Mouse (Mus musculus) frontal cortex, adult (tissue): ENCODE data around the gene Pisd.
"Not testable (repeated sequence)": the region's sequence is repeated elsewhere in the genome, so short reads cannot be mapped to it uniquely, and the experiment has no call there.

Experiments
- ATAC-seq: cut with Nextera tagmentation; 2 replicates; pipeline ENCODE4 v1.9.2; 2017; ENCODE audit warnings: mild to moderate bottlenecking, moderate library complexity, mixed read lengths; ENCODE audit not compliant: low TSS enrichment

Pisd gene

DNA sequence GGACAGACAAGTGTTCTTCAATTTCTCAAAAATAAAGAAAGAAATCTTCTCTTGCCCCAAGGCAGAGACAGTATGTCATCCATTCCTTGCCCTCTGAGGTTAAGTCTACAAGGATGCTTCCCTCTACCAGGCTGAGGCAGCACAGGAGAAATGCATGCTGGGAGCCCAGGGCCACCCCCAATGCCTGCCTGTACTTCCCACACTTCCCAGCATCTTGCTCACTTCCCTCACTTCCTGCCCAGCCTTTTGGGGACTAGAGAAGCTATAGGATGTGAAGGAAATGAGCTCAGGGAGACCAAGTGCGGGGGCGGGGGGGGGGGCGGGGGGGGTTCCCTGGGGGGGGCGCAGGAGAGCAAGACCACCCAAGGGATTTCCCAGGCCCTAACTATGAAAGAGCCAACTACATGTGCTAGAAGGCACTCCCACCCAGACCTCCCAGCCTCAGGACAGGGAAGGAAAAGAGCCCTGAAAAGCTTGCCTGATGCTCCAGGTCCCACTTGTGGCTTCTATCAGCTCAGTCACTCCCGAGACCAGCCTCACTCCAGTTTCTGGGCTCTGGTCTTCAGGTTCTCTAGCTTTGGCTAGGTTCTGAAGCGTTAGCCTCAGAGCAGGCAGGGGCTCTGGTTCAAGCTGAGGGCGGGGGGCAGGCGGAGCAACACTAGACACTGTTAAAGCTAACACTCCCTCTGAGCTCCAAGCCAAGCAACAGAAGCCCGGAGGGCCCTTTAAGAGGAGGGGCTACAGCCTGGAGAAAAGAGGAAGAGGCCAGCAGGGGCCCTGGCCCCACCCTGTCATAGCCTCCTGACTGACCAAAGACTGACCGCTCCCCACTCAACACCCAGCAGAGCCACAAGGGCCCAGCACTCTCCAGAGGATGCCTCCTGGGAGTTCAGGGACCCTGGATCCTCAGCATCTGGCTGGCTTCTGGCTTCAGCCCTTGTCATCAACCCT, 39.5 kb downstream of the Pisd start:
- peak; percentile 22; the same call in 1 of the 2 replicates for ATAC-seq

DNA sequence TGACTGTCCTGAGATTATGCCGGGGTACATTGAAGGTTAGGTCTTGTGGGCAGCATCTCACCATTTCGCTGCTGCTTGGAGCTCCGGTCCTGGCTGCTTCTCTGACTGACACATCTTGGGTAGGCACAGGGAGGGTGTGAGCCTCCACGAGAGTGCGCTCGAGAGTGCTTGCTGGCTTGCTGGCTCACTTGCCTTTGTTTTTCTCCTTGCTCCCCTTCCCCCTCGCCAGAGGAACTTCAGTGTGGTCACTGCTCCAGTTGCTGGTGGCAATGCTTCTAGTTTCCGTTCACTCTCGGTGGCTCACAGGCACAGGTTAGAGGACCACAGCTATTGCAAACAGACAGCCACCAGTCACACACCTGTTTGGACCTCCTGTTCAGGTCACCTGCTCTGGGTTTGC, 43.3 kb downstream of the Pisd start:
- peak; percentile 71 for ATAC-seq

DNA sequence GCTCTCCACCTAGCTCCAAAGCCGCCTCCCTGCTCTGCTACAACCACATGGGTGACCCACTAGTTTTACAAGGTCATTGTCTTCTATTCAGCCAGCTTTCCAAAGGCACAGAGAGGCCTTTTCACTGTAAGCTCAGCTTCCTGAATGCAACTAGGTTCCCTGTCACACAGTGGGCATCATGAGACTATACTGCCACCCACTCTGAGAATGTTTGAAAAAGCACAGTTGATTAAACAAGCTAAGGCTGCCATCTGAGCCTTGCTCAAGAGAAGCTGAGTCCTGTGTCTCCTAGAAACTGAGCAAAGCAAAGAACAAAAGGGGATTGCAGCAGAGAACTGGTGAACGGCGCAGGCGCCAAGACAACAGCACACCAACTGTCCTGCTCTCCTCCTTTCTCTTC, 44.1 kb downstream of the Pisd start:
- ATAC-seq, result peak; percentile 57

DNA sequence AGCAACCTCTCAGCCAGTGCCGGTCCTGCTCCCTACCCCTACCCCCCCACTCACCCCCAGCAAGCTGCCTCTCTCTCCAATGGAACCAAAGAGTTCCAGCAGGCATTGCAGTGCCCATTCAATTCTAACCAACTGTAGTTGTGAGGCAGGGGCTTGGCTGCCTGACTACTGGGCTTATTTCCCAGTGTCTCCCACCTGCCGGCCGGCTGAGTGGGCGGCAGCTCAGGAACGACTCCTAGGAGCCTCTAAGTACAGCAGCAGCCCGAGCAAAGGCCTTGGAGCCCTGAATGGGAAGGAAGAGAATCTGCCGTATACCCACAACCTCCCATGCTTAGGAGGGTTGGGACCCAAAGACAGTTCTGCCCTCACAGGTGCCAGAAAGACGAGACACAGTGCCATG, 44.6 kb downstream of the Pisd start:
- ATAC-seq, result not testable (repeated sequence)

DNA sequence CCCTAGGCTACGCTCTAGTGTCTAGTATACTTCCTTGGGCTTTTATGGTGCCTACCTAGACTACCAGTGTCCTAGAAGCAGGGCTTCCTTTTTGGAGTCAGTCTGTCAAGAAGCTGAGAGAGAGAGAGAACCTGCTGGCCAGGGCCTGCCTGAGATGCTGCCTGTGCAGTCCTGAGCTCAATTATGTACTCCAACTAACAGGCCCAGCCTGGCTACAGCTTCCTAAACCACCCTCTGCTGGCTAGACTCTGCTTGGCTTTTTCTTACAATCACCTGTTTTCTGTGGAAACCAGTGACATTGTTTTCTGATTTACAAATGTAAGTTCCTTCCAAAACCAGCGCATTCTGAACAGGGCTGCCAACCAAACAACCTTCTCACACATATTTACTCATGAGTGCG, 45.3 kb downstream of the Pisd start:
- ATAC-seq, result no peak

DNA sequence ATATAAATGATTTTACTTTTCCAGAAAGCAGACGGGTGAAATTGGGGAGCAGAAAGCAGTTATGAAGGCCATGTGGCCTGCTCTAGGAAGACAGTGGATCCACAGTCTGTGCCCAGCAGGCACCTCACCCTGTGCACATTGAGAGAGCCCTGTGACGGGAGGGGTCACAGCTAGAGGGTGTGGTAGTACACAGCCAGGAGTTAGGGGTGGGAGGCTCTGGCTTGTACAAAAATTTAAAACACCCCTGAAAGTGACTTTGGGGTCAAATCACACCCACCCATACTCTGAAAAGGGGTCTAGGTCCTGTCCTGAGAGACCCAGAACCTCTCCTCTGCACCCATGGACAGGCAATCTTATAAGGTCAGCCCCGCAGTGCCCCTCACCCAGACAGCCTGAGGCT, 48.7 kb downstream of the Pisd start:
- ATAC-seq, result not testable (repeated sequence)

DNA sequence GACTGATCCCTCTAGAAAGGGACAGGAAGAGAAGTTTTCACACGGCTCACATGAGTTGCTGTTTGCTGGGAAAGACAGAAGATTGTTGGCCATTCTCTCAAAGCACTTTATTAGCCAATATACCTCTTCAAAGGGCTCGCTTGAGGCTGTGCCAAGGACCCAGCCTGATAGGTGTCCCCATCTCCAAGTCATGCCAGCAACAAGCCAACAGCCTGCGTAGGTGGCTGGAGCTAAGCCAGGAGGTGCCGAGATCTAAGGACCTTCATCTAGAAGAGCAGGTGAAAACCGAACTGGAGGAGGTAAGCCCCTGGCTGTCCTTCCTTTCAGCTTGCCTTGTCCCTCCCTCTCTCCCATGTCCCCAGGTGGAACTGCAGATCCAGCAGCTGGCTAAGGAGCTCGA, 49.7 kb downstream of the Pisd start:
- ATAC-seq, result no peak

DNA sequence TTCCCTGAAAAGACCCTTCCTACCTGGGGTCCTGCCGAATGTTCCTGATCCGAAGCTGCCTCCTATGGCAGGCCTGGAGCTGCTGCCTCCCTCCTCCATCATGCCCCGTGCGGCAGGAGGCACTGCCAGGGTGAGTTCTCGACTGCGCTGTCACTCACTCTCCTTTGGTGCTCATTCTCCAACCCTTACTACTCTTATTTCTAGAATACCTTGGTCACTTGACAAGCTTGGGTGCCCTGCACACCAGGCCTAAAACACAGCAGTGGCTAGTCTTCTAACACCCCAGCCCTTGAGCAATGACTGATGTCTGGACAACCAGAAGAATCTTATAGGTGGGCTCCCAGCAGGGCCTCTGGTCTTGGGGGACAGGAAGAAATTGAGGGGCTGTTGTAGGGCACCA, 51.6 kb downstream of the Pisd start:
- ATAC-seq, result peak; percentile 36; the same call in 1 of the 2 replicates

DNA sequence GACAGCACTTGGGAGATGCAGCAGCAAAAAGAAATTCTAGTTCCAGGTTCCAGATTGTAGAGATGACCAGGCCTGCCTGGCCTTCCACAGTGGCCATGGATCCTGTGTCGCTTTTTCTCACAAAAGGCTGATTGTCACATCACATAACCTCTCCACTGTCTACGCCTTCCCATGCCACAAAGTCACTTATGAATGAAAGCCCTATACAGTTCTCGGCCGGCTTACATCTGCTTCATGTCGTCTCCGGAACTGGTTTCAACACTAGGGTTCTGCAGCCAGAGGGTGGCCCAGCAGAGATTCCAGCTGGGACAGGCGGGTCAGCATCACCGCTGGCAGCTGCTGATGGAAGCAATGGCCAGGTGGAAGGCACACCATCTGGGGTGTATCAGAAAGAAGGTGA, 56.6 kb downstream of the Pisd start:
- ATAC-seq, result peak; percentile 14

DNA sequence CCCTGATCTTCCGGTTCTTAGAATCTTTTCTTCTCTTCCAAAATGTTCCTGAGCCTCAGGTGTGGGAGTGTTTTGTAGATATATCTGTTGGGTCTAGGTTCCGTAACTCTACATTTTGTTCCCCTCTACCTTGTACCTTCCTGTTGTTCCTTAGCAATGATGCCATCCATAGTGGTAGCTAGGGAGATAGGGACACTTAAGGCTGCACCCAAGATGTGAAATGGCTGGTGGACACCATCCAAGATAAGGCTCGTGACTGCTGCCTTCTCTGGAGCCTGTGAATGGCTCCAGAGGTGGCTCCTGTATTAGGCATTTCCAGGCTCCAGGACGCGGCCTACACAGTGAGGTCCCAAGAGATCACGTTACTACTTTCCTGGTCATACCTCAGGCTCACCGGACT, 57.1 kb downstream of the Pisd start:
- no peak for ATAC-seq

DNA sequence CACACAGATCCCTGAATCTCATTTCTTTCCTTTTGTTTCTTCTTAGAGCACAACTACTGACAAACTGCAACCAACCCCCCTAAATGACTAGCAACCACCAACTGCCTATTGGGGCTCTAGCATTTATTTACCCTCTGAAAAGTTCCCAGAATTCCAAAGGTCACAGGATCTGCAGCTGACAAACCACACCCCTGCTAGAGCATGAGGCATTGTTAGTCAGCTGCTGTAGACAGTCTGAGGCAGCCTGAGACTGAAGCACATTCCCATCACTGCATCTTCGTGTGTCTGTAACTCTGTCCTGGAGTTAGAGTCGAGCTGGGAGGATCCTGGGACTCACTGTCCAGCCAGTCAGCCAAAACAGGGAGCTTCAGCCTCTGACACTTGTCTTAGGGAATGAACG, 60.0 kb downstream of the Pisd start:
- ATAC-seq, result not testable (repeated sequence)

DNA sequence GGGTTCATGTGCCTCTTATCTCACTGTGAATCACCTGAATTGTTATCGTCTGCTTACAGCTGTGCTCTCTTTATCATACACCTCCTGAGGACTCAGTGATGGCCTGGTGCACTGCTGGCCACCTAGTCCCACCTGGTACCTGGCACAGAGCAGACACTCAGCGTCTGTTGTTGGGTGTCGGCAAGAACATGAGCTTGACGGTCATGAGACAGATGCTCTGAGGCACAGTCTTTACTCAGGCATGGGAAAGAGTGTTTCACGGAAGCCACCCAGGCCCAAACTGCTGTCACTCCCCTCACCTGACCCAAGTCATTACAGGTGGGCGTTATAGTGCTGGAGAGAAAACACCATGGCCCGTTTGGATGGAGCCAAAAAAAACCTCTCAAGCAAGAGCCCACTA, 61.5 kb downstream of the Pisd start:
- no peak for ATAC-seq

DNA sequence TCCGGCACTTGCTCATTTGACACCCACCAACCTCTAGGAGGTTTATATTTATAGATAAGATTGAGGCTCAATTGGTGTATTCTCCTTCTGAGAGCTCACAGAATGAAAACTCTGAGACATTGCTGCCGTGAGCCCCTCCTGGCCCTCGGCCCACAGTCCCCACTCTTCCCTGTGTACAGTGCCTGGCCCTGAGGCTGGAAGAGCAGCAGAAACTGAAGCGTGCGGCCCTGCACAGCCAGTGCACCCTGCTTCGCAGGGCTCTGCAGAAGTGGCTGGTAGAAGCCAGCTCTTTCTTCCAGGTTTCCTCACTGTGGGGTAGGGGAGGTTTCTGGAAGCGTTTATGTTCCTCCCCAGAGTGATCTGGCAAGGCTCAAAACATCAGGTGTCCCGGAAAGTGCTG, 62.7 kb downstream of the Pisd start:
- 0 out of 2 replicates have a peak, but pooled peaks have one; percentile 17 for ATAC-seq

DNA sequence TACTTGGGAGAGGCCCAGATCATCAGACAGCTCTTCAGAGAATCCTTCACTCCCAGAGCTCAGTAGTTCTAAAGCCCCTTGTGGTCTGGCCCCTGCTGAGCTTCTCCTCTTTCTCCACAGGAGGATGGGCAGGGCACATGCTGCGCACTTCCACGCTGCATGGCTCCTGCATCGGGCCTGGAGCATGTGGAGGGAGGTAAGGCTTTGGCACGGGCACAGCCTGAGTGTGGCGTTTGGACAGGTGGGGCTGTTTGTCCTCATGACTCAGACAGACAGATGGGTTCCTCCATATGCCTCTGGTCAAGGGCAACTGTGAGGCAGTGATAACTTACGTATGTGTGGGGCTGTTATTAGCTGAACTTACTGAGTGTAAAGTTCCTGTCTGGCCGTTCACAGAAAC, 63.2 kb downstream of the Pisd start:
- no peak for ATAC-seq

DNA sequence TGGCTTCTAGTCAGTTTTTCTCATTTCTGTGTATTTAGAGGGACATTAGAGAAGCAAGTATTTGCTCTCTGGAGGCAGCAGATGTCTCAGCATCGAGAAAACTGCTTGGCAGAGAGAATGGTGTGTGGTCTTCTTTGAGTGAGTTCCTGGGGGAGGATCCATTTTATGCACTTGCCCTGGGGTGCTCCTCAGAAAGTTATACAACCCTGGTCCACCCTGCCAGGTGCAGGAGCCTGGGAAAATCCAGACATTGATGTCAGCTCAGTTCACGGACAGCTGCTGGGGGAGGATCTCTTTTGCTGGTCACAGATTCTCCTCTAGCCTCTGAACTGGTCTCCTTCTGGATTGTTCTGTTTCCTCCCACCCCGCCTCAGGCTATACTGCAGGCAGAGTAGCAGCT, 64.1 kb downstream of the Pisd start:
- peak; percentile 68 for ATAC-seq

DNA sequence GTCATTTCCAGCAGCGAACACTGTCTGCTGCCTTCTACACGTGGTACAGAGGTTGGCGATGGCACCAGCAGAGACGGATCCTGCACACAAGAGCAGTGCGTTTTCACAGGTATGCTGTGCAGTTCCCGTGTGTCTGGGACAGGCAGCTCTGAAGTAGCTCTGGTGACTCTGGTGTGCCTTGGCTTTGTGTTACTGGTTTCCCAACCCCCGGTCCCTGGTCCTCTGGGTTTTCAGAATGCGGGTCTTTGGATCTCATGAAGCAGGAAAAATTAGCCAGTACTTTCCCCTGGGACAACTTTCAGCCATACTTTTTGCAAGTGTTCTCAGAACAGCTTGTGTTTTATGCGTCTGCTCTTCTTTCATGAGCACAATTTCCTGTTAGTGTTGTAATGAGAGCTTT, 65.0 kb downstream of the Pisd start:
- ATAC-seq, result no peak

DNA sequence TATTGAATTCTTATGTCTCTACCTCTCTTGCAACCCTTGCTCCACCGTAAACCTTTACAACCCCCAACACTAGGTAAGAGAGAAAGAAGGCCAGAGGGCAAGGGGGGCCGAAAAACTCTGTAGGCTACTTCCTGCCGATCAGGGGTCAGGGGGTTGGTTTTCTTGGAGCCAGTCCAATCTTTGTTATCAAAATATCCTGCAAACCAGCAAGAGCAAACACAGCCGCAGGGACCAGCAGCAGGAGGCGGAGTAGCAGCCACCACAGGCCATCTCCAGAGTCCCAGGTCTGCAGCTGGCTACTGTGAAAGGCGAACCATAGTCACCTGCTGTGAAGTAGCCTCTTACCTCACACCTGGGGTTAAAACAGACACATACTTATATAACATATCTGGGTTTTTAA, 66.5 kb downstream of the Pisd start:
- ATAC-seq, result no peak

DNA sequence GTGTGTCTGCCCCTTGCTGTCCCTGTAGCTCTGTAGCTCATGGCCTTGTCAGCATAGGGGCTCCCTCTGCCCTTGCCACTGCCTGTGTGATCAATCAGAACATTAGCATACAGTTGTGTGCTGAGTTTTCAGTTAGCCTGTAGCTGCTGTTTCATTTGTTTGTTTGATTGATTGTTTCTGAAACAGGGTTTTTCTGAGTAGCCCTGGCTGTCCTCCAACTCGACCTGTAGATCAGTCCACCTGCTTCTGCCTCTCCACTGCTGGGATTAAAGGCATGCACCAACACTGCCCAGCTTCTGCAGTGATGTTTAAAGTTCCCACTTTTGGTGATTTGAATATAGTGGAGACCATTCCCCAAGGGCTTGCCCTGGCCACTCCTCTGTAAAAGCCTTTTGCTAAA, 67.7 kb downstream of the Pisd start:
- no peak for ATAC-seq

DNA sequence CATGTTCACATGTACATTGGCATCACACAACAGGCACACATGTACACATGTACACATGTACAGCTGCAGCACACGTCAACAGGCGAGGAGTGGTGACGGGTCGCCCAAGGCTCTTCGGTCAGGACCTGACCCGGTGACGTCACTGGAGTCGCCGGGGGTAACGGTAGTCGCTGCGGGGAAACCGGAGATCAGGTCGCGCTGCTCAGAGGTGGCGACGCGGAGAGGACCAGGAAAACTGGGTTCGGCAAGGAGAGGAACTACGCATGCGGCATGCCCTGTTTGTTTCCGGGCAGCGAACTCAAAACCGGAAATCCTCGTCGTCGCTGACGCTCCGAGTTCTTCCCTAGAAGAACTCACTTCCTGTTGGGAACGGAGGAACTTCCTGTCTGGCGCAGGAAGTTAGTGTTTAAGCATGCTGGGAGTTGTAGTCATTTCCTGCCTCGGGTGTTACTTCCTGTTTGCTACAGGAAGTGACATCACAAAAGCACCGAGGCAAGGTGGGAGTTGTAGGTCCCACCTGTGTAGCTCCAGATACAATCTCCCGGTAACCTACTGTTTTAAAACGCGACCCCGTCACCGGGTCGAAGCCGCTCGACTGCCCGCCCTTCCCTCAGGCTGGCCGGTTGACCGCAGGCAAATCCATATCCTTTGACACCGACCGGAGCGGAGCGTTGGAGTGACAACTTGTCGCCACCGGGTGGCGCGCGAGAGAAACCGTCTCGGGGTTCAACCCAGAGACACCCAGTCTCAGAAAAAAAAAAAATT, 71.6 kb downstream of the Pisd start:
- ATAC-seq, result peak; percentile 100

DNA sequence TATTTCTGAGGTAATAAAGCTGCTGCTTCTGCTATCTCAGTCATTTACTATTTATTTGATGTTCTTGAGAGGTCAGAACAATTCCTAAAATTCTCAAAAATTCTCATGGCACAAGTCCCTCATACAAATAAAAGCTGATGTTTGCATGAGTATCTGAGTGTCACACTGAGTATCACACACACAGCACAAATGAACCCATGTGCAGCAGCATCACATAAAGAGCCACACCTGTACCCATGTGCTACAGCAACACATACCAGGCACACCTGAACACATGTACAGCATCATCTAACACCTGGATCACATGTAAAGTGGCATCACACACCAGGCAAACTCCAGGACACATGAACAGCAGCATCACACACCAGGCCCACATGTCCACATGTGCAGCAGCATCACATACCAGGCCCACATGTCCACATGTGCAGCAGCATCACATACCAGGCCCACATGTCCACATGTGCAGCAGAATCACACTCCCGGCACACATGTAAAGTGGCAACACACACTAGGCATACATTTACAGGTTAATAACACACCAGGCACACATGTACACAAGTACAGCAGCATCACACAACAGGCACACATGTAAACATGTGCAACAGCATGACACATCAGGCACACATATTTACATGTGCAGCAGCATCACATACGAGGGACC, 72.3 kb downstream of the Pisd start:
- peak; percentile 4; the same call in 1 of the 2 replicates for ATAC-seq

DNA sequence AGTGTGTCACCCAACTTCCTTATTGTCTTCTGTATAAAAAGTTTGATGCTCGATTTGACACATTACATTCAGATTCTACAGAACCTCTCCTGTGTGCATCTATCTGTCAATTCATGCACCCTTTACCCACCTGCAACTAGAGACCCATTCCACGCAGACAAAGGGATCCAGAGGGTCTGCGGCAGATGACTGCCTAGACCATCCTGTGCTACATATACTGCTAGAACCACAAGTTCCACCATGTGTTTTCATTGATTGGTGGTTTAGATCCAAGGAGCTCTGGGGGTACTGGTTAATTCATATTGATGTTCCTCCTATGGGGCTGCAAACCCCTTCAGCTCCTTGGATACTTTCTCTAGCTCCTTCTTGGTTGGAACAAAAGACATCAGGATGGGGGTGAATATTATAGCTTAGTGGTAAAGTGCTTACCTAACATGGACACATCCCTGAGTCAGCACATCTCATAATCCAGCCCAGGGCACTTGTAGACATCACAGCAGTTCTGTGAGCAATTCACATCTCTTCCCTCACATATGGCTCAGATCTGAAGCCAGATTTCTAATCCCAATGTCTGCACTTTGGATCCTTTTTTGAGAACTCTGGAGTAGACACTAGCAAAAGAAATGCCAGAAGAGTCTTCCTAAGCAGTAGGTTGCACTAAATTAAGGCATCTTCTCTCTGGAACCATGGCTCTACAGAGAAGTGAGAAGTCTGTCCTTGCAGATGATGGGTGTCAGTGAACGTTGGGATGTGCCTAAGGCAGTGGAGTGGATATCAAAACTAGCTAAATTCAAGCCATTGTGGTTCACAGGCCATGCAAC, 73.0 kb downstream of the Pisd start:
- ATAC-seq, result no peak

DNA sequence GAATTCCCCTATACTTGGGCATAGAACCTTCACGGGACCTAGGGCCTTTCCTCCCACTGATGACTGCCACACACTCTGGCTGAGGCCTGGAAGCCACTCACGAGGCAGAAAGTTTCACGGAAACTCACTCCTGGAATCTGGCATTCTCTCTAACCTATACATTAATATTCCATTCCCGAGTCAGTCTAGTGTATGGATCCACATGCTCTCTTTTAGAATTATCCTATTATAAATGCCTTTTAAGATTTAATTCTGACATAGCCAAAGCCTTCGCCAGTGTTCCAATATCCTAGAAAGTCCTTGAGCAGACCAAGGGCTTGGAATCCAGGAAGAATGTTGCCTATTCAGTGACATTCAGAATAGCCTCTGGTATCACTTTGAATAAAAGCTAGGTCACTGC, 74.0 kb downstream of the Pisd start:
- ATAC-seq, result no peak
